Mouse (Mus musculus): ENCODE results near the gene Ankzf1. TPM values are rescaled to one million over a fixed set of nuclear protein-coding genes. Genes with fewer than 3 reads are reported as not detected.

Gene Ankzf1
- polyA plus RNA-seq, 1 experiment: 14.5 TPM

GRCm38 (mm10) chr1:75211141-75211708 is 19.3 kb downstream of the Ankzf1 start:
- Histone ChIP-seq H3K27me3 (replicated peaks; ENCODE audit: control insufficient read depth, insufficient read depth, low read length) (no peaks in the 10 kb centered on the region), H3K4me3 (ENCODE audit: insufficient read depth, low read depth, low read length) (peak overlapping the region; percentile 86), H3K27ac (ENCODE audit: insufficient read depth, low read depth, low read length) (peak overlapping the region; percentile 87), H3K36me3 (ENCODE audit: control insufficient read depth, insufficient read depth, low read length) (peaks cover 8% of the 10 kb centered on the region; the same call in 1 of the 2 replicates), H3K4me1 (ENCODE audit: control insufficient read depth, insufficient read depth, low read length) (peaks cover 32% of the 10 kb centered on the region)
- DNase-seq: peak; percentile 50
- no peak for TF ChIP-seq CTCF (conservative IDR thresholded peaks at IDR 0.05; ENCODE audit: insufficient read depth, insufficient read length, low read depth, low read length)
- no peak for TF ChIP-seq POLR2A (IDR thresholded peaks at IDR 0.05; ENCODE audit: low read depth, low read length)
- WGBS: 6% methylated on average over 17 of the region's 17 CpGs

- TF ChIP-seq POLR2A (IDR thresholded peaks at IDR 0.05; ENCODE audit: low read depth, low read length) (no peak), CTCF (conservative IDR thresholded peaks at IDR 0.05; ENCODE audit: insufficient read depth, insufficient read length, low read depth, low read length) (no peak)
- Histone ChIP-seq H3K27ac (ENCODE audit: insufficient read depth, low read depth, low read length) (no peak overlapping the region), H3K27me3 (replicated peaks; ENCODE audit: control insufficient read depth, insufficient read depth, low read length) (no peaks in the 10 kb centered on the region), H3K4me1 (ENCODE audit: control insufficient read depth, insufficient read depth, low read length) (peaks cover 37% of the 10 kb centered on the region), H3K4me3 (ENCODE audit: insufficient read depth, low read depth, low read length) (no peak overlapping the region), H3K36me3 (ENCODE audit: control insufficient read depth, insufficient read depth, low read length) (peaks cover 10% of the 10 kb centered on the region; the same call in 1 of the 2 replicates)
- WGBS: 73% methylated on average over 4 of the region's 4 CpGs
- DNase-seq: peak; percentile 32
Observed at GRCm38 (mm10) chr1:75212542-75212941, 20.6 kb downstream of the Ankzf1 start.

GRCm38 (mm10) chr1:75213096-75213495 is 21.1 kb downstream of the Ankzf1 start:
- H3K4me1 ChIP-seq (ENCODE audit: control insufficient read depth, insufficient read depth, low read length): peaks cover 37% of the 10 kb centered on the region
- 0 out of 2 replicates have a peak overlapping the region, but pooled peaks have one; percentile 88 for H3K27ac ChIP-seq (ENCODE audit: insufficient read depth, low read depth, low read length)
- no peaks in the 10 kb centered on the region for H3K27me3 ChIP-seq (replicated peaks; ENCODE audit: control insufficient read depth, insufficient read depth, low read length)
- WGBS: 72% methylated on average over 7 of the region's 7 CpGs
- TF ChIP-seq CTCF (conservative IDR thresholded peaks at IDR 0.05; ENCODE audit: insufficient read depth, insufficient read length, low read depth, low read length) (no peak), POLR2A (IDR thresholded peaks at IDR 0.05; ENCODE audit: low read depth, low read length) (no peak)
- peaks cover 10% of the 10 kb centered on the region; the same call in 1 of the 2 replicates for H3K36me3 ChIP-seq (ENCODE audit: control insufficient read depth, insufficient read depth, low read length)
- no peak for DNase-seq
- H3K4me3 ChIP-seq (ENCODE audit: insufficient read depth, low read depth, low read length): no peak overlapping the region

GRCm38 (mm10) chr1:75214442-75214841 is 22.5 kb downstream of the Ankzf1 start:
- 34% methylated on average over 2 of the region's 2 CpGs for WGBS
- Histone ChIP-seq H3K4me3 (ENCODE audit: insufficient read depth, low read depth, low read length) (no peak overlapping the region), H3K4me1 (ENCODE audit: control insufficient read depth, insufficient read depth, low read length) (peaks cover 37% of the 10 kb centered on the region), H3K36me3 (ENCODE audit: control insufficient read depth, insufficient read depth, low read length) (peaks cover 10% of the 10 kb centered on the region; the same call in 1 of the 2 replicates), H3K27ac (ENCODE audit: insufficient read depth, low read depth, low read length) (peak overlapping the region; percentile 95), H3K27me3 (replicated peaks; ENCODE audit: control insufficient read depth, insufficient read depth, low read length) (no peaks in the 10 kb centered on the region)
- peak; percentile 97 for DNase-seq
- no peak for TF ChIP-seq CTCF (conservative IDR thresholded peaks at IDR 0.05; ENCODE audit: insufficient read depth, insufficient read length, low read depth, low read length)
- peak; percentile 67 for TF ChIP-seq POLR2A (IDR thresholded peaks at IDR 0.05; ENCODE audit: low read depth, low read length)

- peak; percentile 93 for DNase-seq
- Histone ChIP-seq H3K27ac (ENCODE audit: insufficient read depth, low read depth, low read length) (peak overlapping the region; percentile 95), H3K27me3 (replicated peaks; ENCODE audit: control insufficient read depth, insufficient read depth, low read length) (no peaks in the 10 kb centered on the region), H3K36me3 (ENCODE audit: control insufficient read depth, insufficient read depth, low read length) (peaks cover 10% of the 10 kb centered on the region; the same call in 1 of the 2 replicates), H3K4me1 (ENCODE audit: control insufficient read depth, insufficient read depth, low read length) (peaks cover 39% of the 10 kb centered on the region), H3K4me3 (ENCODE audit: insufficient read depth, low read depth, low read length) (no peak overlapping the region)
- WGBS: 25% methylated on average over 5 of the region's 5 CpGs
- TF ChIP-seq CTCF (conservative IDR thresholded peaks at IDR 0.05; ENCODE audit: insufficient read depth, insufficient read length, low read depth, low read length) (no peak), POLR2A (IDR thresholded peaks at IDR 0.05; ENCODE audit: low read depth, low read length) (no peak)
Observed at GRCm38 (mm10) chr1:75214886-75215285, 22.9 kb downstream of the Ankzf1 start.

- 57% methylated on average over 9 of the region's 9 CpGs for WGBS
- Histone ChIP-seq H3K27ac (ENCODE audit: insufficient read depth, low read depth, low read length) (peak overlapping the region; percentile 95), H3K36me3 (ENCODE audit: control insufficient read depth, insufficient read depth, low read length) (peaks cover 10% of the 10 kb centered on the region; the same call in 1 of the 2 replicates), H3K27me3 (replicated peaks; ENCODE audit: control insufficient read depth, insufficient read depth, low read length) (no peaks in the 10 kb centered on the region), H3K4me1 (ENCODE audit: control insufficient read depth, insufficient read depth, low read length) (peaks cover 40% of the 10 kb centered on the region), H3K4me3 (ENCODE audit: insufficient read depth, low read depth, low read length) (no peak overlapping the region)
- DNase-seq: peak; percentile 38
- TF ChIP-seq POLR2A (IDR thresholded peaks at IDR 0.05; ENCODE audit: low read depth, low read length) (no peak), CTCF (conservative IDR thresholded peaks at IDR 0.05; ENCODE audit: insufficient read depth, insufficient read length, low read depth, low read length) (no peak)
Observed at GRCm38 (mm10) chr1:75215785-75216184, 23.8 kb downstream of the Ankzf1 start.

GRCm38 (mm10) chr1:75216797-75217585 is 25.0 kb downstream of the Ankzf1 start:
- 42% methylated on average over 13 of the region's 13 CpGs for WGBS
- TF ChIP-seq POLR2A (IDR thresholded peaks at IDR 0.05; ENCODE audit: low read depth, low read length) (no peak), CTCF (conservative IDR thresholded peaks at IDR 0.05; ENCODE audit: insufficient read depth, insufficient read length, low read depth, low read length) (no peak)
- peak overlapping the region; percentile 80 for H3K27ac ChIP-seq (ENCODE audit: insufficient read depth, low read depth, low read length)
- H3K27me3 ChIP-seq (replicated peaks; ENCODE audit: control insufficient read depth, insufficient read depth, low read length): no peaks in the 10 kb centered on the region
- peaks cover 35% of the 10 kb centered on the region for H3K4me1 ChIP-seq (ENCODE audit: control insufficient read depth, insufficient read depth, low read length)
- H3K36me3 ChIP-seq (ENCODE audit: control insufficient read depth, insufficient read depth, low read length): peaks cover 10% of the 10 kb centered on the region; the same call in 1 of the 2 replicates
- H3K4me3 ChIP-seq (ENCODE audit: insufficient read depth, low read depth, low read length): peak overlapping the region; percentile 80
- peak; percentile 60 for DNase-seq

Data from kidney, adult 2 months (tissue).